Mouse (Mus musculus) liver, embryonic 11.5 days (tissue): ENCODE measurements around the gene Dpyd. TPM values are rescaled to one million over a fixed set of nuclear protein-coding genes. Genes with fewer than 3 reads are reported as not detected.

Experiments
- ATAC-seq: fragments of 200-750 bp; cut with Nextera tagmentation; replicated peaks from 2 replicates; pipeline ENCODE4 v1.8.0; 2017; ENCODE audit warnings: moderate number of reproducible peaks, mild to moderate bottlenecking, moderate TSS enrichment, moderate library complexity; ENCODE audit not compliant: low FRiP score
- DNase-seq: peaks from one replicate; pipeline ENCODE4 v3.0.0-alpha.2; 2017; ENCODE audit warnings: low spot score
- H3K27ac ChIP-seq: fragments of 300-500 bp; sonication (generic); 2 replicates; pipeline ENCODE4 v1.5.1; 2014; ENCODE audit warnings: mild to moderate bottlenecking, low read depth, low read length, control low read depth
- H3K27me3 ChIP-seq: fragments of 300-500 bp; sonication (generic); replicated peaks from 2 replicates; pipeline ENCODE4 v1.6.1; 2014; ENCODE audit warnings: low read length, mixed read lengths; ENCODE audit not compliant: control insufficient read depth, insufficient read depth
- H3K36me3 ChIP-seq: fragments of 300-500 bp; sonication (generic); 2 replicates; pipeline ENCODE4 v1.6.1; 2014; ENCODE audit warnings: mild to moderate bottlenecking, low read length, moderate library complexity, mixed read lengths; ENCODE audit not compliant: control insufficient read depth, insufficient read depth
- H3K4me1 ChIP-seq: fragments of 300-500 bp; sonication (generic); replicated peaks from 2 replicates; pipeline ENCODE4 v1.6.1; 2014; ENCODE audit warnings: low read length, mixed read lengths; ENCODE audit not compliant: control insufficient read depth, insufficient read depth
- H3K4me2 ChIP-seq: fragments of 300-500 bp; sonication (generic); 2 replicates; pipeline ENCODE4 v1.6.1; 2014; ENCODE audit warnings: mild to moderate bottlenecking, control low read depth, moderate library complexity
- H3K4me3 ChIP-seq: fragments of 300-500 bp; sonication (generic); 2 replicates; pipeline ENCODE4 v1.5.1; 2014; ENCODE audit warnings: low read depth, low read length, control low read depth
- H3K9ac ChIP-seq: fragments of 300-500 bp; sonication (generic); 2 replicates; pipeline ENCODE4 v1.6.1; 2014; ENCODE audit warnings: low read depth, low read length, control low read depth
- H3K9me3 ChIP-seq: fragments of 300-500 bp; sonication (generic); 2 replicates; pipeline ENCODE4 v1.6.1; 2016; ENCODE audit warnings: low read length, inconsistent platforms, mixed read lengths; ENCODE audit not compliant: control insufficient read depth
- WGBS: fragments of 180-500 bp; shearing (Covaris S2); extraction: QIAGEN DNeasy Blood & Tissue Kit; methylation state at CpG from one replicate; pipeline ENCODE4 v1.1.7; 2014; 5-methylcytosine and 5-hydroxymethylcytosine counted together
- polyA plus RNA-seq: library from polyadenylated mRNA; unstranded; fragments of >200 nt; fragmentation: Nextera tagmentation; extraction: Ambion mirVana; gene quantifications from 2 replicates; pipeline ENCODE4 v1.2.1, GENCODE M21; 2014

Gene Dpyd
- polyA plus RNA-seq, 1 experiment from 2014 or later: 1.6 TPM

DNA sequence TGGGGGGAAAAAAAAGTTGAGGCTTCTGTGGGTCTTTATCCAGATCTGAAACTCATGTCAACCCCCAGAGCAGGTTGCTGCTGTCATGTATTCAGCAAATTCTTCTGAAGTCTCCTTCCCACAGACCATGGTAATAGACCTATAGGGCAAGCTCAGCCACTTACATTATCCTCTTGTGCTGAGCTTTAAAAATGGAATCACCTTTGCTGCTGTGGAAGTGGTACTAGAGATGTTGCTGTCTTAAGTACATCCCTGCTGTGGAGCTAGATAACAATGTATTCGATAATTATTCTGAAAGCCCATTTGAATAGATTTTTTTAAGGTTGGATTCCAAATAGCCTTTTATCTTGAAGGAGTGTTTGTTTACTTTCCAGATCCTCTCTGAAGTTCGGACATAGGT, 902.1 kb downstream of the Dpyd start:
- H3K27ac ChIP-seq: no peak overlapping the region
- no peaks in the 10 kb centered on the region for H3K36me3 ChIP-seq
- no peak overlapping the region for H3K4me2 ChIP-seq
- DNase-seq (no peak), ATAC-seq (no peak)
- no peak overlapping the region for H3K4me3 ChIP-seq
- H3K9ac ChIP-seq: no peak overlapping the region
- no peaks in the 10 kb centered on the region for H3K27me3 ChIP-seq
- WGBS: 76% methylated on average over 2 of the region's 2 CpGs
- no peaks in the 10 kb centered on the region for H3K4me1 ChIP-seq
- H3K9me3 ChIP-seq: no peaks in the 10 kb centered on the region

DNA sequence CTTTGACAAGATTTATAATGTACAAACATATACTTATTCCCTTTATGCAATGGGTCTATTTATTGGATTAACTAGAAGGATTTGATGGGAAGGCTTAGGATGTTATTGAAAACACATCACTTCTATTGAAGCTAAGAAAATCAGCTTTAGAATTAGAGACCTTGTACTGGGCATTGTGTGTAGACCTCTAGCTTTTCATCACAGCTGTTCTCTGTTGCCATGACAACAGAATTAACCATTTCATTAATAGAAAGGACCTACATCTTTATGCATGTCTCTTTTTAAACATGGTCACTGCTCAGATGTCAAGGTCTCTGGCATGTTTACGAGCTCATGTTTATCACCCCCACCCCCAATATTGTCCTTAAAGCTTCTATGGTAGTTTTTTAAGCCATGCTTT, 902.5 kb downstream of the Dpyd start:
- no peak overlapping the region for H3K27ac ChIP-seq
- ATAC-seq (no peak), DNase-seq (no peak)
- H3K27me3 ChIP-seq: no peaks in the 10 kb centered on the region
- H3K9me3 ChIP-seq: no peaks in the 10 kb centered on the region
- H3K4me1 ChIP-seq: no peaks in the 10 kb centered on the region
- no peaks in the 10 kb centered on the region for H3K36me3 ChIP-seq
- no peak overlapping the region for H3K9ac ChIP-seq
- no peak overlapping the region for H3K4me3 ChIP-seq
- 59% methylated on average over 1 of the region's 1 CpGs for WGBS
- no peak overlapping the region for H3K4me2 ChIP-seq

GRCm38 (mm10) chr3:119467723-119468122, 905.8 kb downstream of the Dpyd start:
- H3K4me3 ChIP-seq: no peak overlapping the region
- no peak overlapping the region for H3K27ac ChIP-seq
- no peak overlapping the region for H3K9ac ChIP-seq
- WGBS: 76% methylated on average over 2 of the region's 2 CpGs
- no peaks in the 10 kb centered on the region for H3K27me3 ChIP-seq
- no peaks in the 10 kb centered on the region for H3K4me1 ChIP-seq
- H3K36me3 ChIP-seq: no peaks in the 10 kb centered on the region
- DNase-seq: no peak
- no peak for ATAC-seq
- H3K4me2 ChIP-seq: no peak overlapping the region
- H3K9me3 ChIP-seq: no peaks in the 10 kb centered on the region
